Mouse (Mus musculus) liver, embryonic 14.5 days (tissue): Measurements from ENCODE around the gene Prmt7.

ENCODE experiments used
- CTCF ChIP-seq: IDR thresholded peaks from 2 replicates; pipeline ENCODE4 v1.5.1; 2016; ENCODE audit warnings: antibody characterized with exemption, low read depth, control low read depth
- EP300 ChIP-seq: IDR thresholded peaks from 2 replicates; pipeline ENCODE4 v1.6.1; 2016; ENCODE audit warnings: antibody characterized with exemption, low read depth

DNA sequence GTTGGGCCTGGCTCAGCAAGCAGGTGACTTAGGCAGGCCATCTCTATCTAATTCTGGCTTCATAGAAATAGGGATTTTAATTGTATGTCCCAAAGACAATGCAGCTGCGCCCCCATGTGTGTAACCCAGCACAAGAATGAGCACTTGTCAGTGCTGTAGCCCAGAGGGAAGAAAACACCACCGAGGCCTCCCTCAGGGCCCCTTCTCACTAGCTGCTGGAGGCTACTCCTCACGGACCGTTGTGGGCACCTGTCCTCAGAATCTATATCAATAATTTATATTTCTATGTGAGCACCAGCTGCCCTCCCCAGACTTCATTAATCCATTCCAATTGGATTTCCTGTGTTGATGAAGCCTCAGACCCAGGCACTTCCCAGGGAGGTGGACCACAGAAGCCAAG, 50.2 kb downstream of the Prmt7 start:
- no peak for TF ChIP-seq EP300
- no peak for TF ChIP-seq CTCF
